Mouse (Mus musculus) pancreas, adult 10 weeks (tissue): ENCODE measurements around the gene Vstm2a. TPM values are rescaled to one million over a fixed set of nuclear protein-coding genes. Genes with fewer than 3 reads are reported as not detected.

Source experiments
- polyA plus RNA-seq: library from polyadenylated mRNA; stranded (reverse); fragments of 350-450 nt; fragmentation: Illumina TruSeq; extraction: RNeasy Lipid Tissue Mini Kit (QIAGEN cat#74804); gene quantifications from one replicate; pipeline ENCODE4 v1.2.3, GENCODE M21; 2015; ENCODE audit warnings: low read depth, low replicate concordance; ENCODE audit not compliant: insufficient read depth

Vstm2a gene
- not detected for polyA plus RNA-seq

GRCm38 (mm10) chr11:16257473-16257921 is at the start of gene Vstm2a:
Gene Vstm2a (plus strand): TSS chr11:16257724.

